ENCODE assay signal across 8 mouse cellular contexts in genomic region chr6:39344020-39344419, GRCm38 (mm10). TPM values are rescaled to one million over a fixed set of nuclear protein-coding genes. Genes with fewer than 3 reads are reported as not detected.
DNase-seq lines count a peak whose midpoint lies in the region; ATAC-seq and TF ChIP-seq lines count a peak whose summit lies in the region.

No protein-coding gene starts in this region.

- no peak overlapping the region for H3K4me3 ChIP-seq in heart, embryonic 12.5 days
- H3K4me3 ChIP-seq in kidney, postnatal 0 days (replicated peaks; ENCODE audit: low read depth, low read length) = no peak overlapping the region
- no peak overlapping the region for H3K4me3 ChIP-seq in liver, adult 2 months (ENCODE audit: insufficient read depth, low read depth, low read length)
- no peak overlapping the region for H3K4me3 ChIP-seq in stomach, embryonic 16.5 days (replicated peaks; ENCODE audit: low read length)

- peak; percentile 73 for ATAC-seq in erythroid progenitor cell, adult 5-6 weeks (replicated peaks; ENCODE audit: low FRiP score, poor library complexity, severe bottlenecking)
- ATAC-seq in heart, embryonic 12.5 days (ENCODE audit: insufficient number of reproducible peaks, low FRiP score) = 0 out of 2 replicates have a peak, but pooled peaks have one; percentile 22
- peak; percentile 59; the same call in 1 of the 2 replicates for ATAC-seq in kidney, postnatal 0 days (replicated peaks; ENCODE audit: low FRiP score, low read depth)
- peak; percentile 65; the same call in 1 of the 2 replicates for ATAC-seq in stomach, embryonic 16.5 days (ENCODE audit: insufficient read depth, low FRiP score)

- peak; percentile 94 for TF ChIP-seq CTCF in kidney, postnatal 0 days (IDR thresholded peaks at IDR 0.05; ENCODE audit: low read depth)
- TF ChIP-seq CTCF in liver, adult 2 months (IDR thresholded peaks at IDR 0.05; ENCODE audit: low read depth, low read length) = peak; percentile 99

- peaks cover 5% of the 10 kb centered on the region; the same call in 1 of the 2 replicates for H3K4me1 ChIP-seq in heart, embryonic 12.5 days (replicated peaks)
- no peaks in the 10 kb centered on the region for H3K4me1 ChIP-seq in kidney, postnatal 0 days (replicated peaks; ENCODE audit: insufficient read depth, low read length)
- H3K4me1 ChIP-seq in liver, adult 2 months (ENCODE audit: control insufficient read depth, insufficient read depth, low read length) = no peaks in the 10 kb centered on the region
- no peaks in the 10 kb centered on the region; the same call in 1 of the 2 replicates for H3K4me1 ChIP-seq in stomach, embryonic 16.5 days (ENCODE audit: control insufficient read depth, insufficient read depth, low read length)

- H3K9me3 ChIP-seq in heart, embryonic 12.5 days (replicated peaks) = no peaks in the 10 kb centered on the region
- no peaks in the 10 kb centered on the region for H3K9me3 ChIP-seq in kidney, postnatal 0 days (replicated peaks; ENCODE audit: low read length)
- no peaks in the 10 kb centered on the region for H3K9me3 ChIP-seq in stomach, embryonic 16.5 days (replicated peaks; ENCODE audit: control insufficient read depth, low read length)

- no peaks in the 10 kb centered on the region for H3K79me2 ChIP-seq in liver, adult 2 months (ENCODE audit: control insufficient read depth, insufficient read depth, low read length)

- H3K4me2 ChIP-seq in heart, embryonic 12.5 days = no peak overlapping the region
- no peak overlapping the region for H3K4me2 ChIP-seq in kidney, postnatal 0 days (ENCODE audit: low read length)
- no peak overlapping the region for H3K4me2 ChIP-seq in stomach, embryonic 16.5 days (ENCODE audit: low read depth, low read length)

- H3K9ac ChIP-seq in heart, embryonic 12.5 days = no peak overlapping the region
- no peak overlapping the region for H3K9ac ChIP-seq in kidney, postnatal 0 days (ENCODE audit: low read depth, low read length)
- no peak overlapping the region for H3K9ac ChIP-seq in liver, adult 2 months (ENCODE audit: low read depth, low read length)
- H3K9ac ChIP-seq in stomach, embryonic 16.5 days (ENCODE audit: low read length) = no peak overlapping the region

- no peaks in the 10 kb centered on the region for H3K27me3 ChIP-seq in heart, embryonic 12.5 days (replicated peaks)
- no peaks in the 10 kb centered on the region for H3K27me3 ChIP-seq in kidney, postnatal 0 days (ENCODE audit: insufficient read depth, low read length)
- H3K27me3 ChIP-seq in liver, adult 2 months (ENCODE audit: control insufficient read depth, insufficient read depth, low read length) = no peaks in the 10 kb centered on the region
- no peaks in the 10 kb centered on the region for H3K27me3 ChIP-seq in stomach, embryonic 16.5 days (ENCODE audit: control insufficient read depth, insufficient read depth, low read length)

- no peak for TF ChIP-seq POLR2A in liver, adult 2 months (IDR thresholded peaks at IDR 0.05; ENCODE audit: extremely low read depth, insufficient read depth, low read length)

- H3K36me3 ChIP-seq in heart, embryonic 12.5 days = peaks cover 56% of the 10 kb centered on the region
- peaks cover 17% of the 10 kb centered on the region; the same call in 1 of the 2 replicates for H3K36me3 ChIP-seq in kidney, postnatal 0 days (ENCODE audit: insufficient read depth, low read length)
- H3K36me3 ChIP-seq in liver, adult 2 months (ENCODE audit: control insufficient read depth, insufficient read depth, low read length) = peaks cover 13% of the 10 kb centered on the region
- H3K36me3 ChIP-seq in stomach, embryonic 16.5 days (ENCODE audit: control insufficient read depth, insufficient read depth, low read length) = peaks cover 3% of the 10 kb centered on the region

- DNase-seq in CD4-positive helper T cell, adult 2 months (ENCODE audit: low read depth, low spot score) = peak; percentile 82
- peak; percentile 90 for DNase-seq in brain, adult 2 months (ENCODE audit: low read depth, low spot score)
- peak; percentile 89 for DNase-seq in kidney, postnatal 0 days (ENCODE audit: low spot score)
- peak; percentile 43 for DNase-seq in liver, adult 2 months (ENCODE audit: extremely low read depth, low read depth, low spot score)
- DNase-seq in neural tube, embryonic 10.5 days (ENCODE audit: extremely low spot score, low spot score) = peak; percentile 85

- no peak overlapping the region for H3K27ac ChIP-seq in heart, embryonic 12.5 days (ENCODE audit: poor library complexity, severe bottlenecking)
- H3K27ac ChIP-seq in kidney, postnatal 0 days = no peak overlapping the region
- H3K27ac ChIP-seq in liver, adult 2 months (replicated peaks; ENCODE audit: insufficient read depth, low read depth, low read length) = no peak overlapping the region
- H3K27ac ChIP-seq in stomach, embryonic 16.5 days (ENCODE audit: low read length) = no peak overlapping the region

- 22% methylated on average over 12 of the region's 12 CpGs for WGBS in heart, embryonic 12.5 days
- WGBS in kidney, postnatal 0 days = 20% methylated on average over 12 of the region's 12 CpGs
- 28% methylated on average over 12 of the region's 12 CpGs for WGBS in liver, adult 2 months
- WGBS in stomach, embryonic 16.5 days = 25% methylated on average over 12 of the region's 12 CpGs

RNA-seq across cellular contexts. Expression of gene Slc37a3, which starts 33.5 kb away (rescaled TPM):
- total RNA-seq in erythroid progenitor cell, adult 5-6 weeks (2015; ENCODE audit: low replicate concordance) = 1.4 and 10.9 TPM in 2 replicates
- total RNA-seq in erythroid progenitor cell, adult 5-6 weeks (2017; ENCODE audit: low replicate concordance) = 0.83 and 2.3 TPM in 2 replicates
- 34.8 and 43.1 TPM in 2 replicates for polyA plus RNA-seq in heart, embryonic 12.5 days (2016; fragmentation: Nextera tagmentation; extraction: Ambion mirVana)
- polyA plus RNA-seq in kidney, postnatal 0 days (2015; fragmentation: Nextera tagmentation; extraction: Ambion mirVana) = 46.8 and 57.3 TPM in 2 replicates
- total RNA-seq in liver, adult 2 months (2014; rRNA removed) = 13.7 and 14.6 TPM in 2 replicates
- polyA plus RNA-seq in liver, adult 2 months (2012; rRNA removed) = 11.5 and 13.6 TPM in 2 replicates
- 40.6 and 42.3 TPM in 2 replicates for polyA plus RNA-seq in stomach, embryonic 16.5 days (2015; fragmentation: Nextera tagmentation; extraction: Ambion mirVana)

RNA-seq across cellular contexts. Expression of gene Rab19, which starts 37.0 kb away (rescaled TPM):
- total RNA-seq in erythroid progenitor cell, adult 5-6 weeks (2015; ENCODE audit: low replicate concordance) = 2.5 TPM in 1 of 2 replicates, not detected in the other
- total RNA-seq in erythroid progenitor cell, adult 5-6 weeks (2017; ENCODE audit: low replicate concordance) = 0.68 and 1.3 TPM in 2 replicates
- 0.42 and 0.67 TPM in 2 replicates for polyA plus RNA-seq in heart, embryonic 12.5 days (2016; fragmentation: Nextera tagmentation; extraction: Ambion mirVana)
- 4.2 and 4.3 TPM in 2 replicates for polyA plus RNA-seq in kidney, postnatal 0 days (2015; fragmentation: Nextera tagmentation; extraction: Ambion mirVana)
- 0.46 and 0.47 TPM in 2 replicates for total RNA-seq in liver, adult 2 months (2014; rRNA removed)
- polyA plus RNA-seq in liver, adult 2 months (2012; rRNA removed) = 0.12 and 0.31 TPM in 2 replicates
- 5.2 and 6.5 TPM in 2 replicates for polyA plus RNA-seq in stomach, embryonic 16.5 days (2015; fragmentation: Nextera tagmentation; extraction: Ambion mirVana)

Comparison
In these comparisons a context has a peak if more than half of its experiments do, and no peak if none do; other contexts are left out.
1. ATAC-seq: peak in every context shown above with its lines; median percentile 73 in erythroid progenitor cell, adult 5-6 weeks; 65 in stomach, embryonic 16.5 days; 59 in kidney, postnatal 0 days; 22 in heart, embryonic 12.5 days.